Mouse (Mus musculus) left cerebral cortex, postnatal 4 days (tissue): ENCODE measurements around the gene Olfr967. TPM values are rescaled to one million over a fixed set of nuclear protein-coding genes. Genes with fewer than 3 reads are reported as not detected.
A peak's percentile ranks its signal among the peaks of the same experiment; 100 is the strongest.
"Not testable (repeated sequence)": the region's sequence is repeated elsewhere in the genome, so short reads cannot be mapped to it uniquely, and the experiment has no call there.

Source experiments
- DNase-seq: peaks from one replicate; pipeline ENCODE4 v3.0.0-alpha.2; 2022
- intact Hi-C: fragments of 180-260 bp; cut with DNase I; formaldehyde crosslinking; loops from one replicate; pipeline ENCODE4 v1.15.1; 2025
- total RNA-seq, 2 experiments: library from RNA; stranded (reverse); gene quantifications; 2 replicates each; pipeline ENCODE4 v1.2.3; 2021

The Olfr967 gene
- not detected for total RNA-seq

GRCm38 (mm10) chr9:39745949-39746348 is at the start of gene Olfr967:
Gene Olfr967 (plus strand): TSS chr9:39746249.
- DNase-seq = no peak
- intact Hi-C loops = no loop called here

DNA sequence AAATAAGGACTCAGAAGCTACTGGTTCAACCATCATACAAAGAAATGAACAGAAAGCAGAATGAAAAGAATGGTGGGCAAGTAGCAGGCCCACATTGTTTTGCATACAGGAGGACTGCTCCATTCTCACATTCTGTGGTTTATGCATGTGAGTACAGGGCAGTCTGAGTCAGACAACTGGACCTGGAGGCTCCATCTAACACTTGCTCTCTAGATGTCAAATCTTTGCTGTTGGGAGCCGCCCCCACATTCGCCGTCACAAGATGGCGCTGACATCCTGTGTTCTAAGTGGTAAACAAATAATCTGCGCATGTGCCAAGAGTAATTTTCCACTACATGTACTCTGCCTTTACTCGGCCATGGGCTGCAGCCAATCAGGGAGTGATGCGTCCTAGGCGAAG is 44.9 kb upstream of the Olfr967 start:
- intact Hi-C loops, DNase-seq: not testable (repeated sequence)

- no peak for DNase-seq
These were observed 39.0 kb upstream of the Olfr967 start, which contains the start of gene Olfr149 for GRCm38 (mm10) chr9:39707017-39707416. Gene Olfr149 (minus strand): TSS chr9:39707117.

GRCm38 (mm10) chr9:39708958-39709357 is 37.1 kb upstream of the Olfr967 start:
- DNase-seq = peak; percentile 59
- intact Hi-C loops = no loop called here

More at GRCm38 (mm10) chr9:39707017-39707416, 39.0 kb upstream of the Olfr967 start, which contains the start of gene Olfr149:
- intact Hi-C loops = no loop called here

DNA sequence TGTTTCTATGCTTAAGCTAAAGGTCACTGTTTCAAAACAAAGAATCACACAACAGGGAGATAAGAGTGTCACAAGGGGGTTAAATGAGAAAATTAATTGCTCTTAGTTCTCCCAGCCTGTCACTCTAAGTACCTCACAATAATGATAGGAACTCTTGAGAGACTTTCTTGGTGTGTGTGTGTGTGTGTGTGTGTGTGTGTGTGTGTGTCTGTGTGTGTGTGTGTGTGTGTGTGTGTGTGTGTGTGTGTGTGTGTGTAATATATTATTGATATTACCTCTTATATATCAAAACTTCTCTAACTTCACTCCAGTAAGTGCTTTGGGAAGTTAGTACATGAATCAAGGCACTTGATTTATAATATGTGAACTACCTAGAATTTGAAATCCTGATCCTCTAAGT is 35.0 kb upstream of the Olfr967 start, which contains the start of gene Olfr965:
TSS of gene Olfr965 (plus strand) at position 301 of the 400 bp plus-strand sequence.
- DNase-seq = no peak
- intact Hi-C loops = no loop called here

GRCm38 (mm10) chr9:39730678-39731077 is 15.4 kb upstream of the Olfr967 start, which contains the start of gene Olfr150:
Gene Olfr150 (plus strand): TSS chr9:39730978.
- DNase-seq = no peak
- intact Hi-C loops = no loop called here

GRCm38 (mm10) chr9:39740741-39741140 is 5.3 kb upstream of the Olfr967 start:
- intact Hi-C loops = no loop called here
- no peak for DNase-seq

DNA sequence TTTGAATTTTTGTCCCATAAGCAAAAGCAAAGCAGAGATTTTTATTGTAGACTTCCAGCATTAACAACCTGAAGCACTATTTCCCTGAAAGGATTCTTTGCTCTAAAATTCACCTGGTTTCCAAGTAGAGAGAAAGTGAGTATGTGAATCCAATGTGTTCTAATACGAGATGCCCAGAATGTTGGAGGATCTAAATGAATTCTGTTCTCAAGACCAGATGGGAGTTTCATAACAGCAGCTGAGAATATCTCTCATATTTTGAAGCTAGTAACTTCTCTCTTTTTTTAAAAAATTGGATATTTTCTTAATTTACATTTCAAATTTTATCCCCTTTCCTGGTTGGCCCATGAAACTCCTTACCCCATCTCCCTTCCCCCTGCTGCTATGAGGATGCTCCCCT is 379 bp downstream of the Olfr967 start:
- intact Hi-C loops = no loop called here
- no peak for DNase-seq

GRCm38 (mm10) chr9:39783153-39783552 is 37.1 kb downstream of the Olfr967 start, which contains the start of gene Olfr968:
Gene Olfr968 (minus strand): TSS chr9:39783253.
- no peak for DNase-seq
- intact Hi-C loops = no loop called here

DNA sequence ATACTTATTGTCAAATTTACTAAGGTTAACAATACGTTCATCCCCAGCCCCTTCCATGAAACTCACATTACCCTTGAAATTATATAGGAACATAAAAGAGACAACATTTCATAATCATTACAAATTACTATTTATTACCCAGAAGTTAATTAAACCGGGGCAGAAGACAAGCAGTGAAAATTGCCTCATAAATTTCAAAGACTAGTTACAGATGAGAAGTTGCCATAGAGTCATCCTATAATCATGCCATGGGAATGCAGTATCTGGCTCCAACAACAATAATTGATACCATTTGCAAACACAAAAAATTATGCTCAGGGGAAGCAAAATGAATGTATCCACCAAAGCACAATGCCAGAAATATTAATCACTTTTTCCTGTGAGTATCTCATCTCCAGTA is 44.5 kb downstream of the Olfr967 start, which contains the start of gene Olfr969:
TSS of gene Olfr969 (plus strand) at position 388 of the 400 bp plus-strand sequence.
- no peak for DNase-seq
- intact Hi-C loops = no loop called here

Other genes starting within 250 kb of the Olfr967 start
- gene Olfr957, start 230.4 kb upstream of the Olfr967 start, total RNA-seq = not detected
- under 1 TPM in 1 of 2 experiments, not detected in 1; 0.12 TPM for gene Olfr958, start 192.2 kb upstream of the Olfr967 start, total RNA-seq
- gene Olfr959, start 170.7 kb upstream of the Olfr967 start, total RNA-seq = not detected
- 10 to 100 TPM; 21.2 to 46.8 TPM for gene AW551984, start 141.8 kb upstream of the Olfr967 start, total RNA-seq
- gene Olfr148, start 135.6 kb upstream of the Olfr967 start, total RNA-seq = not detected
- not detected for gene Olfr960, start 124.9 kb upstream of the Olfr967 start, total RNA-seq
- gene Olfr961, start 101.2 kb upstream of the Olfr967 start, total RNA-seq = not detected
- gene Olfr963, start 79.0 kb upstream of the Olfr967 start, total RNA-seq = not detected
- gene Olfr149, start 39.1 kb upstream of the Olfr967 start, total RNA-seq = not detected
- not detected for gene Olfr965, start 34.9 kb upstream of the Olfr967 start, total RNA-seq
- not detected for gene Olfr150, start 15.3 kb upstream of the Olfr967 start, total RNA-seq
- not detected for gene Olfr968, start 37.0 kb downstream of the Olfr967 start, total RNA-seq
- not detected for gene Olfr969, start 44.7 kb downstream of the Olfr967 start, total RNA-seq
- gene Olfr970, start 62.6 kb downstream of the Olfr967 start, total RNA-seq = not detected
- gene Olfr971, start 90.6 kb downstream of the Olfr967 start, total RNA-seq = not detected
- not detected for gene Olfr972, start 120.2 kb downstream of the Olfr967 start, total RNA-seq
- gene Olfr229, start 161.1 kb downstream of the Olfr967 start, total RNA-seq = not detected
- gene Olfr974, start 191.3 kb downstream of the Olfr967 start, total RNA-seq = not detected
- gene Olfr975, start 205.8 kb downstream of the Olfr967 start, total RNA-seq = under 1 TPM in 1 of 2 experiments, not detected in 1; 0.12 TPM
- gene Olfr976, start 214.9 kb downstream of the Olfr967 start, total RNA-seq = not detected
- not detected for gene Olfr978, start 245.9 kb downstream of the Olfr967 start, total RNA-seq